Mouse (Mus musculus): ENCODE data around the gene Nos3.

DNA sequence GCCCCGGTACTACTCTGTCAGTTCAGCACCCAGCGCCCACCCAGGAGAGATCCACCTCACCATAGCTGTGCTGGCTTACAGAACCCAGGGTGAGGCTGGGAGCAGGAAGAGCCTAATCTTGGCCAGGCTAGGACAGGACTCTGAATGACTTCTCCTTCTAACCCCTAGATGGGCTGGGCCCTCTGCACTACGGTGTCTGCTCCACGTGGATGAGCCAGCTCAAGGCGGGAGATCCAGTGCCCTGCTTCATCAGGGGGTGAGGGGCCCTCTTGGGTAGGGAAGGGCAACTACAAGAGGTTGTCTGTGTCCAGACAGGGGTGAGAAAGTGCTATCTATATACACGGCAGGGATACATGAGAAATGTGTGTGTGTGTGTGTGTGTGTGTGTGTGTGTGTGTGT lies 16.9 kb downstream of the Nos3 start:
- TF ChIP-seq FLI1 (IDR thresholded peaks at IDR 0.05; ENCODE audit: low read length) (no peak), GATA1 (IDR thresholded peaks at IDR 0.05; ENCODE audit: borderline replicate concordance, low read length) (no peak)
